Mouse (Mus musculus): ENCODE data around the gene Atp6ap2. TPM values are rescaled to one million over a fixed set of nuclear protein-coding genes. Genes with fewer than 3 reads are reported as not detected.
"Not testable (repeated sequence)": the region's sequence is repeated elsewhere in the genome, so short reads cannot be mapped to it uniquely, and the experiment has no call there.

The Atp6ap2 gene
- total RNA-seq (2021) = 46.5 and 63.0 TPM in 2 replicates
- long read RNA-seq, transcript Atp6ap2-201 (9 exons, 2,324 nt) = major isoform, 124 of 128 reads
- long read RNA-seq, partial matches to known transcripts = 2 of 128 reads
- long read RNA-seq, other reads (novel, unspliced or antisense) = 2 of 128 reads

DNA sequence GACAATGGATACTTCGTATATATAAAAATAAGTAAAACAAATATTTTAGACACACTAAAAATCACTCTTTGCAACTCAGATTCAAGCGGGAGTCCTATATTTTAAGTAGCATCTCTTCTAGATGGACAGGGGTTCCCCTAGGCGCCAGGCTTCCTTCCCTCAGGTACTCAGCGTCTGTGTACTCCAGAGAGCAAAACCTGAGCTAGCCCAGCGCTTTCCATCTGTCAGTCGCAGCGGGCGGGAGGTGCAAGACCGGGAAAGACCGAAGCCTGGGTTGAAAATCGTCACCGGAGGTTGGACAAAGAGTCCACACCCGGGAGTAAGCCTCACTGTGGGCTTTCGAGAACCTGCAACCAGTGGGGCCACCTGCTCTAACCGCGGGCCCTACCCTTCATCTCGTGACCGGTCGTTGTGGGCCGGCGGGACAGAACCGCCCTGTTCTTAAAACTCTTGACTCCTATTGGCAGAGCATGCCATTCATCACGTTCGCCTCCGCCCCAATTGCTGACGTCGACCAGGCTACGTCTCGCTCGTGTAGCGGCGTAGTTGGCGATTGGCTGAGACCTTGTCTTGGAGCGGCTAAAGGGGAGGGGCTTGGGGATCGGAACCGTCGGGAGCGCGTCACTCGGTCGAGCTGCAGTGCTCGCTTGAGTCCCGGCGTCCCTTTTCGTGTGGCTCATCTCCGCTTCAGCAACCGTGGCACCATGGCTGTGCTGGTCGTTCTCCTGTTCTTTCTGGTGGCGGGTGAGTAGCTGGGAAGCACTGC, at the start of gene Atp6ap2:
Gene Atp6ap2 (plus strand): TSS at position 610 of the 766 bp plus-strand sequence.
- DNase-seq = peak; percentile 84

DNA sequence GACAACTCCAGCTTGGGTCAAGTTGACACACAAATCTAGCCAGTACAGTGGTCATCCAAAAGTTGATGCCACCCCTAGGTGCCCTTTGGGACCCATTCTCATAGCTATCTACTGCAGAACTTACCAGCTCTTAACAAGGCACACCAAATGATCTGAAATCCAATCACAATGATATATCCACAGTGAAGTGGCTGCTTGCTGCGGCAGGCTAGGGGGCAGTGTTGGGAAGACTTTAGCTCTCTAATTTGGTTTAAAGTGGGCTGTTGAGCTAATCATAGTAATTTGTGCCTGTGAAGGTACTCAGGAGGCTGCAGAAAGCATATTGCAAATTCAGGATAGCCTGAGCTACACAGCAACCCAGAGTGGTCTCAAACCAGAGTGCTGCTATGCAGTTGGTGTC, 43.2 kb upstream of the Atp6ap2 start:
- no peak for DNase-seq

- no peak for DNase-seq
Observed at GRCm38 (mm10) chrX:12557086-12557485, 30.5 kb upstream of the Atp6ap2 start.

DNA sequence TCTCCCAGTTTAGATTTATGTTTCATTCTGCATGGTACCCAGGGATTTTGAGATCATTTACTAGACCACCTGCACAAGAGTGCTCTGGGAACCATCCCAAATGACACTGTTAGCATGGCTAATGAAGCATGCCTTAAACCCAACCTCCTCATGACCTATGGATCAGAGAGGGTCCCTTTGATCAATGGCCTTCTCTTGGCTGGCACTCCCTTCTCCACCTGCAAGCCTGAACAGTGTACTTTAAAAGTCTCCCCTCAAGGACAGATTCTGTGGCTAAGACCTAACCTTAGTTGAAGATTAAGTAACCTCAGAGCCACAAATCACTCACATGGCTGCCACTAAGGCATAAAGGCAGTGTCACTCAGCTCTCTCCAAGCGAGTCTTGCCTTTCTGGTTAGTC, 16.2 kb upstream of the Atp6ap2 start:
- no peak for DNase-seq

- no peak for DNase-seq
Observed at GRCm38 (mm10) chrX:12577936-12578335, 9.7 kb upstream of the Atp6ap2 start.

DNA sequence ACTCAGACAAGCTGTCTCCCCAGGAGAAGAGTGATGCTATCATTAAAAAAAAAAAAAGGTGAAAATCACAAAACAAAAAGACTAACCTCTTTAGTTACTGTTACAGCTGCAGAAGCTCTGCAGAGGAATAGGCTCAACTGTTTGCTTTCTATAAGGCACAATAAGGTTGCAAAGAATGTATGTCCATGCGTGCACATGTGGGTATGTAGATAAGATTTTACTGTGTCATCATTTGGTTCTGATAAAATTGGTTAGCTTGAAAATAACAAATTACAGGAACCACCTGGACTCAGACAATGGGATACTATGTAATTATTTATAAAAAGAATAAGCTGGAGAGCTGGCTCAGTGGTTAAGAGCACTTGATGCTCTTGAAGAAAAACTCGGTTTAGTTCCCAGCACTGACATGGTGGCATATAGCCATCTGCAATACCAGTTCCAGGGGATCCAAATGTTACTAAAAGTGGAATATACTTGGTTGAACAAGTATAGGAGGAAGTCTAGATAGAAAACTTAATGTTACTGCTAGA, 9.2 kb upstream of the Atp6ap2 start:
- no peak for DNase-seq

- no peak for DNase-seq
Observed at GRCm38 (mm10) chrX:12583261-12583660, 4.3 kb upstream of the Atp6ap2 start.

DNA sequence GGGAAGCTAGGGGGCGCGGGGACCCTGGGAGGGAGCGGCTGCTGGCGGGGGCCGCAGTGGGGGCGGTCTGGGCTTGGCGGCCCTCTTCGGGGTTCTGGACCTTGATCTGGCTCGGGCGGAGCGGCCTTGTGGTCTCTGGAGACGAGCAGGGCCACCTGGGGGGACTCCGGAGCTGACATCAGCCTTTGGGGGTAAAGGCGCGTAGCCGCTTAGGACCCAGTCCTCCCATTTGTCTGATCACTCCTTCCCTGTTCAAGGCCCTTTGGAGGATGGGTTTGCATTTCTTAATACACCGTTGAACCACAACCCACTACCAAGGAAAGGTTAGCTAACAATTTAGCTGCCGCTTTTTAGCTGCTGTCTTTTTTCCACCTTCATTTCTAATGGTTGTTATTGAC, 356 bp downstream of the Atp6ap2 start:
- DNase-seq = no peak

DNA sequence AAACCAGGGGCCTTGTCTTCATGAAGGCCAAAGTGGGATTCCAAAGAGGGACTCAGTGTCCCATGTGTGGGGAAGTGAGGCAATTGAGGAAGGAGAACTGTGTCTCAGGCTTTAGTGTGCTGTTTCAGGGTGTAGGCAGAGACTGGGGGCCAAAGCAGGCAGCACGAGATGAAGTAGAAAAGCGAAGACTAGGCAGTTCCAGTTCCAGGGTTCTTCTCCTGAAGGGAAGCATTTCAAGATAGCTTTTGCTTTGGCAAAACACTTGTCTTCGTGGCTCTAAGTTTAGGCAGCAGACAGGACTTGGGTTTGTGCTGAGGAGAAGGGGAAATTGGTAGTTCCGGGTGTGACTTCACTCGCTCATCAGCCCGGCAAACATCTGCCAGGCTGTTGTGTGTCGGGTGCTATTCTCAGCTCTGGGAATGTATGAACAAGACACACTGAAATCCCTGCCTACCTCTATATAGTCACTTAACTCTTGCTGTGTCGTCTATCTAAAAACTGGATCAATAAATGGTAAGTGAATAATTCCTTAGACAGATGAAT, 3.9 kb downstream of the Atp6ap2 start:
- DNase-seq = no peak

DNA sequence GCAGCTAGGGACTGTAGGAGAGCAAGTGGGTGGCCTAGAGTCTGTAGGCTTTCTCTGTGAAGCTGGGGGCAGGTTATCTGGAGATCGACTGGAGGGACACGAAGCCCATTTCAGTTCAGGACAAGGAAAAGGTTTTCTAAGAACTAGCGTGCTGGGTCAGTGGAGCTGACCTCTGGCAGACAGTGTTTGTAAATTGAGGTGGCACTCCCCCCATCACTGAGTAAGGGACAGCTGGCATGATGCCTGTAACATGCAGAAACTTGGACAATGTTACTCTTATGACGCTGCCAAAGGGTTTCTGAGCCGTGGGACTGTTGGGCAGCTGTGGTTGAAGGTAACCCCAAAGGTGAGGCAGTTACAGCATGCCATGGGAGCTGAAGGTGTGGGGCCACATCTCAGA, 4.4 kb downstream of the Atp6ap2 start:
- no peak for DNase-seq

DNA sequence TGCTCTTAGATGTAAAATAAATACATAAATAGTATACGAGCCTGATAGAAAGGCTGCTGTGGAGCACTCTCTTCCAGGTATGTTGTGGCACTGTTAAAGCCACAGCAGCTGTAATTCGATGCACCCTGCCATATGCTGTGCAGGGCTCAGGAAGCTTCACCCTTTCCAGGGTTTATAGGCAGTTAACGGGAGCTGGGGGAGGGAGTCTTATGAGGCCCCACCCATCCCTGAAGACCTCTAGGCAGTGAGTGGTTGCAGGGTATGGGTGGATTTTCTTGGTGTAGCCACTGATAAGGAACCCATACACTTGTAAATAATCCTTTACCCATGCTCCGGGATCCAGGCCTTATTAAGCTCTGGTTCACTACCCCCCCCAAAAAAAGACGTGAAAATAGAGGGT, 6.2 kb downstream of the Atp6ap2 start:
- no peak for DNase-seq

- DNase-seq = not testable (repeated sequence)
Observed at GRCm38 (mm10) chrX:12610541-12610940, 22.9 kb downstream of the Atp6ap2 start.

DNA sequence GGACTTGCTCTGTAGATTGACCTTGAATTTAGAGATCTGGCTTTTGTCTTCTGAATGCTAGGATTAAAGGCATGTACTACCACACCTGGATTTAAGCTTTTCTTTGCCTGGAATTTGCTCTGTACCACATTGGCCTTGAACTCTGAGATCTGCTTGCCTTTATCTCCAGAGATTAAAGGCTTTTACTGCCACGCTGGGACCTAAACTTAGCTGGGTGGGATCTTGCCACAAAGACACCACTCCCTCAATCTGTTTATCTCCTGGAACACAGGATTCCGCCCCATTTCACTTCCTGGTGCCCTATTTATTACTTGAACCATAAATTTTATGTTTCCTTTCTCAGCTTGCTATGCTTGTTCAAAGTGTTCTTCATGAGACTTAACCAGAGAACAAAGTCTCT, 23.6 kb downstream of the Atp6ap2 start:
- no peak for DNase-seq

DNA sequence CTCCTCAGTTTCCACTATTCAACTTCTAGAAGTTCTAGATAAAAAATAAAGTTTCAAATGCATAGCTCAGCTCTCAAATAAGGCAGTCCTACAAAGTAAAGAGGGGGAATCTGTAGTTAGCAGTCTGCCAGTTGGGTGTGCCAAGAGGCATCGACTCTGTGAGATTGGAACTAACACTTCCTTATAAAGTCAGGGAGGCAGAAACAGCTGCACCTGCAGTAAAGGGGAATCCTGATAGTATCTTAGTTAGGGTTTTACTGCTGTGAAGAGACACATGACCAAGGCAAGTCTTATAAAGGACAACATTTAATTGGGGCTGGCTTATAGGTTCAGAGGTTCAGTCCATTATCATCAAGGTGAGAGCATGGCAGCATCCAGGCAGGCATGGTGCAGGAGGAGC, 24.8 kb downstream of the Atp6ap2 start:
- not testable (repeated sequence) for DNase-seq

GRCm38 (mm10) chrX:12625131-12625530, 37.5 kb downstream of the Atp6ap2 start:
- no peak for DNase-seq

GRCm38 (mm10) chrX:12644976-12645375, 57.4 kb downstream of the Atp6ap2 start:
- DNase-seq = no peak

GRCm38 (mm10) chrX:12645531-12646304, 58.1 kb downstream of the Atp6ap2 start:
- DNase-seq = peak; percentile 6

- no peak for DNase-seq
Observed at GRCm38 (mm10) chrX:12651906-12652305, 64.3 kb downstream of the Atp6ap2 start.

DNA sequence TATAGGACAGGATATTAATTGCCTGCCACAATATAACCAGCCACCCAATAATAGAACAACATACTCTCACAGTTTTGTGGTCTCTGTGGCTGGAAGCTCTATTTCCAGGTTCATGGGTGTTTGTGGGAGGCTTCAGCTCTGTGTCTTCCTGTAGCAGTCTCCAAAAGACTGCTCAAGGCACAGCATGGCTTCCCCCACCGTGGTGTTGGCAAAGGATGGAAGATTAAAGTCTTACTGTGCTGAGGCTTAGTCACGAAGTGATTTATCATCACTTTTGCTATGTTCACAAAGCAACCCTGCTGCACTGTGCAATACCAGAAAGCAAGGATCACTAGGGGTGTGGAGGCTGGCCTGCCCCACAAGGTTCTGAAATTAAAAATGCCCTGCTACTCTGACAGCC, 66.3 kb downstream of the Atp6ap2 start:
- peak; percentile 5 for DNase-seq

Measured in adrenal gland, postnatal 25 days (tissue).